Mouse (Mus musculus) CD8-positive naive resting alpha-beta T cell, adult 2 months (primary cell): ENCODE data around the gene Fanca.
"Not testable (repeated sequence)": the region's sequence is repeated elsewhere in the genome, so short reads cannot be mapped to it uniquely, and the experiment has no call there.

Experiments used
- DNase-seq, 2 experiments: peaks; one replicate each; pipeline ENCODE4 v3.0.0; 2022; ENCODE audit warnings: low read depth in 2 of 2, low spot score in 2 of 2

Fanca gene

GRCm38 (mm10) chr8:123331301-123331700, 12.9 kb upstream of the Fanca start:
- DNase-seq = no peak

DNA sequence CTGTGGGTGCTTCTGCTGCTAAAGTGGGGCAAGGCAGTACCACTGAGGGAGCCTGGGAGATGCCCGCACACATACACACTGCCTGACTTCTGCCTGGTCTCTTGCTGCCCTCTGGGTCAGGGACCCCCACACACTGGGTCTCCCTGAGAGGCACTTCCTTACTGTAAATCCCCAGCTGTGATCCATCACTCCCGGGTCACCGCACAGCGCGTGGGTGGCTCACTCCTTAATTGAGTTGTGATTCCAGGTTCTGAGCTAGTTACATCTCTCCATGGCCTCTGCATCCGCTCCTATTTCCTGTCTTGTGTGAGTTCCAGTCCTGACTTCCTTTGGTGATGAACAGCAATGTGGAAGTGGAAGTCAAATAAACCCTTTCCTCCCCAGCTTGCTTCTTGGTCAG, 12.3 kb upstream of the Fanca start:
- DNase-seq = no peak

DNA sequence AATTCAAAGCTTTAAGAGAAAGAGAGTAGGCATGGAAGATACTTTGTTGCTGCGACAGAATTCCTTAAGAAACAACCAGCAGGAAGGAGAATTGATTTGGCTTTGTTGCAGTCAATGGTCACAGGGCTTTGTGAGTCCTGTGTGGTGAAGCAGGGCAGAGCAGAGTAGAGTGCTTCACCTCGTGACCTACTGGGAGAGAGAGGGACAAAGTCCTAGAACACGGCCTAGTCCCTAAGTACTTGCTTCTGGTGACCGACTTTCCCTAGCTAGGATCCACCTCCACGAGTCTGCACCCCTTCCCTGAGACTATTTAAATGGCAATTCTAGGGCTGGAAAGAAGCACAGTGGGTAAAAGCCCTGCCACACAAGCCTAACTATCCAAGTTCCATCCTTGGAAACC, 11.6 kb upstream of the Fanca start:
- DNase-seq = no peak

- DNase-seq = no peak
Measured at GRCm38 (mm10) chr8:123329350-123329749, 11.0 kb upstream of the Fanca start.

- no peak for DNase-seq
Measured at GRCm38 (mm10) chr8:123328552-123328951, 10.2 kb upstream of the Fanca start.

DNA sequence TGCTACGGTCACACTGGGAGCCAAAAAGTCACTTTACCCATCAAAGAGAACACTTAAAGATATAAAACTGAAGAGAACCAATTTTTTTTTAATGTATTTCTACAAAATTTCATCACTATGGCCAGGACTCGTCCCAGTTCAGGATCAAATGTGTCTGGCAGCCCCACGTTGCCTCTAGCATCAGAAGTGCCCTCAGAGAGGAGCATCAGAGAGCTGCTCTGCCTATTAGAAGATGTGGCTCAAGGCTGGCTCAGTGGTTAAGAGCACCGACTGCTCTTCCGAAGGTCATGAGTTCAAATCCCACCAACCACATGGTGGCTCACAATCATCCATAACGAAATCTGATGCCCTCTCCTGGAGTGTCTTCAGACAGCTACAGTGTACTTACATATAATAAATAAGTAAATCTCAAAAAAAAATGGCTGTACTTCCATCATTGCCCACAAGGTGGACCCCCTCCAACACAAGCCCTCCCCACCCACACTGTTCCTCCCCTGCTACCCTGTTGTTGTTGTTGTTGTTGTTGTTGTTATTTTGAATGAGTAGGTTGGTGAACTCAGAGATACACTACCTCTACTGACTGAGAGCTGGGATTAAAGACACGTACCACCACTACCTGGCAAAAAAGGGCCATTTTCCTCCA, 1.3 kb upstream of the Fanca start:
- peak; percentile 31 to 62 for DNase-seq

- DNase-seq = no peak
Measured at GRCm38 (mm10) chr8:123317781-123318466, 452 bp downstream of the Fanca start.

- DNase-seq = no peak
Measured at GRCm38 (mm10) chr8:123308738-123309137, 9.6 kb downstream of the Fanca start.

DNA sequence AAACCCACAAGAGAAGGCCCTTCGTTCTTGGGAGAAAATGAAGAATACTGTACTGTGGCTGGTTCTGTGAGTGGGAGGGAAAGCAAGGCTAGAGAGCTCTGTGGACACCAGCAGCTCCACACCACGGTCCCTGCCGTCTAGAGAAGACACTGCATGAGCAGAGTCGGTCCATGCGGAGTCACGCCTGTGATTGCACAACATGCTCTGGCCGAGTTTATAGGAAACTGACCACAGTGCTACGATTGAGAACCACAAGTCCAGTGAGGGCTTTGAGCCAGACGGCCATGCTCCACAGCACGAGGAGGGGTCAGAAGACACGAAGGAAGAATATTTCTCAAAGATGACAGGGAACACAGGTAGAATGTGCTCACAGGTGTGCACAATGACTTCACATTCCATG, 20.1 kb downstream of the Fanca start:
- DNase-seq = no peak

DNA sequence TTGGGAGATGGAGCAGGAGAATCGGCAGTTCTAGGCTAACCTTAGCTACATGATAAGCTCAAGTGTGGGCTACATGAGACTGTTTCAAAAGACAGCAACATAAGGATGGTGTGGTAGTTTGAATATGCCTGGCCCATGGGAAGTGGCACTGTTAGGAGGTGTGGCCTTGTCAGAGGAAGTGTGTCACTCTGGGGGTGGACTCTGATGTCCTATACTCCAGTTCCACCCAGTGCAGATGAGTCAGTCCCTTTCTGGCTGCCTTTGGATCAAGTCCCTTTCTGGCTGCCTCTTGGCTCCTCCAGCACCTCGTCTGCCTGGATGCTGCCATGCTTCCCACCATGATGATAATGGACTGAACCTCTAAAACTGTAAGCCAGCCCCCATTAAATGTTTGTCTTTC, 25.6 kb downstream of the Fanca start:
- no peak for DNase-seq

GRCm38 (mm10) chr8:123292281-123292680, 26.1 kb downstream of the Fanca start:
- DNase-seq = no peak

- DNase-seq = no peak
Measured at GRCm38 (mm10) chr8:123291716-123292115, 26.7 kb downstream of the Fanca start.

GRCm38 (mm10) chr8:123290679-123291078, 27.7 kb downstream of the Fanca start:
- no peak for DNase-seq

GRCm38 (mm10) chr8:123290166-123290565, 28.2 kb downstream of the Fanca start:
- peak in 1 of 2 experiments; percentile 7 for DNase-seq

GRCm38 (mm10) chr8:123287362-123287761, 31.0 kb downstream of the Fanca start:
- no peak for DNase-seq

DNA sequence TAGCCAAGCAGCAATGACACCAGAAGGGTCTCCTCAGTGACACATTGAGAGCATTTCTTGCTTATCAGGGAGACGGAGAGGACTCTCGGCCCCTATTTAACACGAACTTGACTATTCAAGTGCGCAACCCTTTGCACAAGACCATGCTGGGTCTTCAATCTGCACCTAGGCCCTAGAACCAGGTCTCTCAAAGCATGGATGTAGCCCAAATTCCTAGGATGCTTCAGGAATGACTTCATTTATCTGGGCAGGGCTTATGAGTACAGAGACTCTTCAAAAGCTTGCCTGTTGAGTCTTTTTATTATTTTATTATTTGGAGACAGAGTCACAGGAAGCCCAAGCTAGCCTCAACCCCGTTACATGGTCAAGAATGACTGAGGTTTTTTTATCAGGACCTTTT, 33.9 kb downstream of the Fanca start:
- DNase-seq = no peak

DNA sequence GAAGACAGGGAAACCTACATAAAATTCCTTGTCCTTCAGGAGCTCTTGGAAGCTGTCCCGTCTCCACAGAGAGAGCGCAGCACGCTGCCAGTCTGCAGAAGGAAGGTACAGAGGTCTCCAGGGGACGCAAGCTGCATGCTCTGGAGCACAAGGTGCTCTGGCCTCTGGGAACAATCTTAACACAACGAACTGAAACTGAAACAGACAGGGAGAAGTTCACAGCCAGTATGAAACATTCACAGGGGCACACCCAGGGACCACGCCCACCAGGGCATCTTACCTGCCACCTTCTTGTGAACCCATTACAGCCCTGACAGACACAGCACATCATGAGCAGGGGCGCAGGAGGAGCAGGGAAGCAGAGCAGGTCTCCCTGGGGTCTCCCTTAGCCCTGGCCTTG, 34.4 kb downstream of the Fanca start:
- no peak for DNase-seq

DNA sequence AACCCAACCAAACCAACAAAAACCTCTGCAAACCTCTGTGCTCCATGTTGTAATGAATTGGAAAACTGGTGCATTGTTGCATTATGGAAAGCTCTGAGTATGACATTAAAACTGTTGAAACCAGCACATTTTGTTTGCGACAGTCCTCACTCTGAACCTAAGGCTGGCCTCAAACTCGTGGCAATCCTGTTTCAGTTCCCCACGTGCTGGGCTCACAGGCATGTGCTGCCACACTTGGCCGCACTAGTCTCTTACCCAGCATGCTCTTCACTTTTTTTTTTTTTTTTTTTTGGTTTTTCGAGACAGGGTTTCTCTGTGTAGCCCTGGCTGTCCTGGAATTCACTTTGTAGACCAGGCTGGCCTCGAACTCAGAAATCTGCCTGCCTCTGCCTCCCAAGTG, 35.4 kb downstream of the Fanca start:
- not testable (repeated sequence) for DNase-seq

DNA sequence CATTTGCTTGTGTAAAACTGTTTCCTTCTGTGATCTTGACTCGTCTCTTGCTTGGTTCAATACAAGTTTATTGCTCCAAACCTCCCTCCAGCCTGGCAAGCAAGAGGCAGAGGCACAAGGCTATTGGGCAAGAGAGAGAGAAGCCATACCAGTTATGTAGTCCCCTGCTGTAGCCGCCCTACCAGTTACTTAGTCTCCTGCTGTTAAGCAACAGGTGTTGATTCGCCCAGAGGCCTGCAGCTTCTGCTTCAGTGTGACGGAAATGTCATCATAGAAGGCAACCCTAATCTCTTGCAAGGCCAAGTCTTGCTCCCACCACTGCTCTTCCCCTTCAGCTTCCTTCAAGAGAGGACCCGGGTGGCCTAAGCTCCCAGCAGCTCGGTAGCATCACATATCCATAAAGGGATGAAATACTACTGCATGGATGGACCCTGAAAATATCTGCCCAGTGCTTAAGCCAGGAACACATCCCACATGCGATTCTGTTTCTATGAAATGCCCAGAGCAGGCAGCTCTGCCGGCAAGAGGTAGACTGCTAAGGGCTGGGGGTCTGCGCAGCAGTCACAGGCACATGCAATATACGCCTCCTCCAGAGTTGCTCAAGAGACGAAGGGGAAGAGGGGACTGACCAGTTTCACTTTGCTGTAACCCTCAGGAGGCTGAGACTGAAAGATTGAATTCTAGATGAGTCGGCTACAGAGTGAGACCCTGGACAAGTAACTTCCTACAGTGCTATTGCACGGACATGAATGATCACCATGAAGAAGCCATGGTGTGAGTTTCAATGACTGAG, 37.9 kb downstream of the Fanca start:
- DNase-seq = no peak

GRCm38 (mm10) chr8:123279828-123280227, 38.5 kb downstream of the Fanca start:
- DNase-seq = no peak

GRCm38 (mm10) chr8:123278445-123278844, 39.9 kb downstream of the Fanca start:
- DNase-seq = no peak

DNA sequence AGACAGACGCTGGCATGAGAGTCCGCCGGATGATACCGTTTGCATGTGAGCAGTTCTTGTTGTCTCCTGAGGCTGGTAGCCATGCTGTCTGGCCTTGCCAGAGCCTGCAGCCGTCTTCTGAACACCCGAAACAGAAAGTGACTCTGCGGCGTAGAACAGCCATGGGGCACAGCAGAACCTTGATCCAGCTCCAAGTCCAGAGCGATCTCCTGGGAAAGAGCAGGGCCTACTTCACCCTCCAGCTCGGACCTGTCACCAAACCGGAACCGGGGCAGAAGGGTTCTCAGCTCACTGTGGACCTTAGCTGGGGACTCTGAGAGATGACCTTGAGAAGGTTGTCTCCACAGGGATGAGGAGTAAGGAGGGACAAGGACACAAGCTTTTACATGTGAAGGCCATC, 43.3 kb downstream of the Fanca start:
- DNase-seq = no peak
